Mouse (Mus musculus): Measurements from ENCODE around the gene Hip1. TPM values are rescaled to one million over a fixed set of nuclear protein-coding genes. Genes with fewer than 3 reads are reported as not detected.
"Not testable (repeated sequence)": the region's sequence is repeated elsewhere in the genome, so short reads cannot be mapped to it uniquely, and the experiment has no call there.

Gene Hip1
- polyA plus RNA-seq, 1 experiment from 2014 or later, result 3.5 TPM

DNA sequence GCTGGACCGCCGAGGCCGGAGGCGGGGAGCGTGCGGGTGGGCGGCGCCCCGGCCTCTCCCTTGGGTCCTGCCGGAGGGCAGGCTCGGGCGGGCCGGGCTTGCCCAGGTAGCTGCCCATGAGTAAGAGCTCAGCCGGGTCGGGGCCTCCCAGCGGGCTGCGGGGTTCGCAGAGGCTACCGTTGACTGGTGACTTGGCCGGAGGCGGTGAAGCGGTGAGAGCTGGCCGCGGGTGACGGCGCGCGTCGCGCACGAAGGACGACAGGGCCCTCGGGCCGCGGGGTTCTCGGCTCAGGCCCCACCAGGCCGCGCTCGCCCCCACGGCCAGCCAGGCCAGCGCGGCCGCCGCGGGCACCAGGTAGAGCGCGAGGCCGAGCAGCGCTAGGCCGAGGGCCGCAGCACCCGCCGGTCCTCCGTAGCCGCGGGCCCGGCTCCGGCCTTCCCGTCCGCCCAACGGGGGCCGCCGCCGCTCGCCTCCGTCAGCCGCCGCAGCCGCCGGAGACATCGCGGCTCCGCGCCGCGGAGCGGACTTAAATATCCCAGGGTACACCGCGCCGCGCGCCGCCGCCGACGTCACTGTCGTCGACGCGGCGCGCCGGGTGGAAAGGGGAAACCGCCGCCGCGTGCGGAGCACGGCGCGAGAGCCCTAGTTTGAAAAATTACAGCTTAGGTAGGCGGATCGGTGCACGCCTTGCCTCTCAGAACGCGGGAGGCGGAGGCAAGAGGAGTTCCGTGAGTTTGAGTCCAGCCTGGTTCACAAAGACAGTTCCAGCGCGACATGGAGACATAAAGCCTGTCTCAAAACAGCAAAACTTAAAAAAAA lies 150.7 kb downstream of the Hip1 start, which contains the start of gene Pom121:
Gene Pom121, minus strand, starts transcription at position 543 of the 820 bp plus-strand sequence.
- under 1% methylated on average over 108 of the region's 110 CpGs for WGBS (ENCODE audit: insufficient replicate concordance)
- peak; percentile 90 for ATAC-seq (ENCODE audit: insufficient read depth)

DNA sequence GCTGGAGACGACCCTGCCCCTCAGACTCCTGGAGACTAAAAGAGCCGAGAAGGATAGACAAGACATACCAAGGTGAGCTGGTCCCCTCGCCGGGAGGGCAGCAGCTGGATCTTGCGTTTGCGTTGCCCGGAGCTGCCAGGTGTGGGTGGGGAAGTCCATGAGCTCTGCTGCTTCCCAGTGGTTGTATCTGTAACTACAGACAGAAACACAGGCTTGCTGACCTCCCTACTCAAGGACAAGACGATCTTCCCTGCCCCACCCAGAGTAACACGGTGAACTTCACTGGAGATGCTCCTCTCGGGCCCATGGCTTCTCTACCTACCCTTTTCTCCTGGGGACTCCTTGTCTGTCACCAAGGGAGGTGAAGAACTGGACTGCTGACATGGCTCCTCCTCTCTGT lies 161.1 kb downstream of the Hip1 start:
- WGBS (ENCODE audit: insufficient replicate concordance), result 80% methylated on average over 10 of the region's 10 CpGs
- ATAC-seq (ENCODE audit: insufficient read depth), result no peak
- no peak overlapping the region for H3K27ac ChIP-seq (replicated peaks)

More for the DNA sequence above, 150.7 kb downstream of the Hip1 start, which contains the start of gene Pom121:
- Histone ChIP-seq H3K9ac (peak within 1 kb of the TSS; percentile 96), H3K36me3 (replicated peaks) (peaks cover 32% of the 10 kb centered on the region), H3K27ac (replicated peaks) (peak within 1 kb of the TSS; percentile 89), H3K27me3 (no peaks in the 10 kb centered on the region), H3K4me2 (peak within 1 kb of the TSS; percentile 94), H3K9me3 (replicated peaks) (no peaks in the 10 kb centered on the region), H3K4me1 (replicated peaks) (peaks cover 35% of the 10 kb centered on the region), H3K4me3 (replicated peaks) (peak within 1 kb of the TSS; percentile 94)

DNA sequence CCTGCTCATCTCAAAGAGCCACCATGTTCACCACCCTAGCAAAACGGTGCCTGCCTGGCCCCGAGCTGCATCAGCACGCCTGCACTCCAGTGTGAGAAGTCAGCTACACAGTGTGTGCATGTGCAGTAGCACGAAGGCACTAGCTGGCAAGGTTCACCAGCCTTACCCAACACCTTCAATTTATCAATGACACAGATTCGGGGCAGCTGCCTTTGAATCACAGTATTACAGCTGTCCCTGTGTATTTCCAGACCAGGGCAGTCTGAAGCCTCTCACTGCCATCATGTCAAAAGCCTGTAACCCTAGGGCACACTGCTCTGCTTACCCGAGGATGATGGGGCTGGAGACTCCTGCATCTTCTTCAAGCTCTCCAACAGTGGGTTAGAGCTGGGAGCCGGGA lies 162.2 kb downstream of the Hip1 start:
- Histone ChIP-seq H3K9ac (no peak overlapping the region), H3K36me3 (replicated peaks) (peaks cover 94% of the 10 kb centered on the region), H3K27ac (replicated peaks) (no peak overlapping the region), H3K9me3 (replicated peaks) (no peaks in the 10 kb centered on the region), H3K4me1 (replicated peaks) (no peaks in the 10 kb centered on the region), H3K4me2 (no peak overlapping the region), H3K27me3 (no peaks in the 10 kb centered on the region), H3K4me3 (replicated peaks) (no peak overlapping the region)
- 76% methylated on average over 7 of the region's 7 CpGs for WGBS (ENCODE audit: insufficient replicate concordance)
- no peak for ATAC-seq (ENCODE audit: insufficient read depth)

More for the DNA sequence above, 161.1 kb downstream of the Hip1 start:
- Histone ChIP-seq H3K4me3 (replicated peaks) (no peak overlapping the region), H3K9ac (no peak overlapping the region), H3K4me1 (replicated peaks) (no peaks in the 10 kb centered on the region), H3K9me3 (replicated peaks) (no peaks in the 10 kb centered on the region), H3K27me3 (no peaks in the 10 kb centered on the region), H3K36me3 (replicated peaks) (peaks cover 94% of the 10 kb centered on the region), H3K4me2 (no peak overlapping the region)

DNA sequence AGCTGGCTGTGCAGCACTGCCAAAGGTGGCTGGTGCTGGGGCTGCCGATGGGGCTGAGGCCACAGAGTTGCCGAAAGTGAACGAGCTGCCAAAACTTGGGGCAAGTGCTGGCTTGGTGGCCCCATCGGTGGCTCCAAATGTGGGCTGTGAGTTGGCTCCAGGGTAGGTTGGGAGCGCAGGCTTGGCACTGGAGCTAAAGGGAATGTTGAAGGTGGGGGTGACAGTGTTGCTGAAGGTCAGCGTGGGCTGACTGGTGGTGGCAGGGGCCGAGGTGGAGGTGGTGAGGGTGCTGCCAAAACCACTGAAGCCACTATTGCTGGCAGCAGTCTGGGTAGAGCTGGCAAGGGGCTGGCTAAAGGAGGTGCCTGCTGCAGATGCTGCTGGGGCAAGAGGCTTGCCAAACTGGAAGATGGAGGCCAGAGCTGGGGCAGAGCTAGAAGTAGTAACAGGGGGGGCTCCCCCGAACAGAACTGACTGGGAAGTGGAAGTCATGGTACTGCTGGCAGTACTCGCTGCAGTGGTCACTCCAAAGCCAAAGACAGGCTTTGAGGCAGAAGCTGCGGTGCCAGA lies 163.5 kb downstream of the Hip1 start:
- Histone ChIP-seq H3K27me3 (no peaks in the 10 kb centered on the region), H3K36me3 (replicated peaks) (peaks cover 94% of the 10 kb centered on the region), H3K4me2 (no peak overlapping the region), H3K4me1 (replicated peaks) (no peaks in the 10 kb centered on the region), H3K9ac (no peak overlapping the region), H3K4me3 (replicated peaks) (no peak overlapping the region), H3K27ac (replicated peaks) (no peak overlapping the region), H3K9me3 (replicated peaks) (no peaks in the 10 kb centered on the region)
- 83% methylated on average over 10 of the region's 10 CpGs for WGBS (ENCODE audit: insufficient replicate concordance)
- ATAC-seq (ENCODE audit: insufficient read depth), result no peak

DNA sequence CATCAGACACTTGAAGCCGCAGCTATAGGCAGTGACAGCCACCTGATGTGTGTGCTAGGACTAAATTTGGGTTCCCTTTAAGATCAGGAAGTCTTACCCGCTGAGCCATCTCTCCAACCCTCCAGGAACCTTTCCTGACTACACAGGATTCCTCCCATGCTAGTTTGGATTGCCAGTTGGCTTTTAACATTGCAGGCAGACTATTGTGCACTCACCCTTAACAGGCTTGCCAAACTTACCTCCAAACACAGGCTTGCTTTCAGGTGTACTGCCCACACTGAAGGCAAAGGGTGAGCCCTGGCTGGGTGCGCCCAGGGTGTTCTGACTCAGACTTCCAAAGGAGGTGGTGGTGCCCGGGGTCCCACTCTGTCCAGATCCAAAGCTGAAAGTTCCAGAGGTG lies 164.2 kb downstream of the Hip1 start:
- no peak overlapping the region for H3K4me2 ChIP-seq
- H3K27me3 ChIP-seq, result no peaks in the 10 kb centered on the region
- no peak overlapping the region for H3K9ac ChIP-seq
- no peak overlapping the region for H3K4me3 ChIP-seq (replicated peaks)
- H3K9me3 ChIP-seq (replicated peaks), result no peaks in the 10 kb centered on the region
- WGBS (ENCODE audit: insufficient replicate concordance), result 77% methylated on average over 4 of the region's 4 CpGs
- no peak for ATAC-seq (ENCODE audit: insufficient read depth)
- H3K36me3 ChIP-seq (replicated peaks), result peaks cover 98% of the 10 kb centered on the region
- H3K4me1 ChIP-seq (replicated peaks), result no peaks in the 10 kb centered on the region
- H3K27ac ChIP-seq (replicated peaks), result no peak overlapping the region

DNA sequence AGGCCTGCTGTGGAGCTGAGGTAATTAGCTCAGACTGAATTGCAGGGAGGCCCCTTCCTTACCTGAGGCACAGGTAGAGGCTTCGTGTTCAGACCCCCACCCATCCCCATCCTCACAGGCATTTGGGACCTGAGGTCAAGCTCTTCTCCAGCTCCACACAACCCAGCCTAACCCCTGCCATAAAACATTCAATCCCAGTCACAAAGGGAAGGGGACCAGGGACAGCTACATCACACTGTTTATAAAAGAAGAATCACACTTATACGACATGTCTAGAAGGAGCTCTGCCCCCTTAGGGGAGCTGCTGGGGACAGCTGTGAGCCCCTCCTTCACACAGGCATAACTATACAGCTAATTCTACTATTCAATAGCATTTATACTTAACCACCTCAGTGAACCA lies 168.6 kb downstream of the Hip1 start:
- peaks cover 97% of the 10 kb centered on the region for H3K36me3 ChIP-seq (replicated peaks)
- WGBS (ENCODE audit: insufficient replicate concordance), result 61% methylated on average over 2 of the region's 2 CpGs

DNA sequence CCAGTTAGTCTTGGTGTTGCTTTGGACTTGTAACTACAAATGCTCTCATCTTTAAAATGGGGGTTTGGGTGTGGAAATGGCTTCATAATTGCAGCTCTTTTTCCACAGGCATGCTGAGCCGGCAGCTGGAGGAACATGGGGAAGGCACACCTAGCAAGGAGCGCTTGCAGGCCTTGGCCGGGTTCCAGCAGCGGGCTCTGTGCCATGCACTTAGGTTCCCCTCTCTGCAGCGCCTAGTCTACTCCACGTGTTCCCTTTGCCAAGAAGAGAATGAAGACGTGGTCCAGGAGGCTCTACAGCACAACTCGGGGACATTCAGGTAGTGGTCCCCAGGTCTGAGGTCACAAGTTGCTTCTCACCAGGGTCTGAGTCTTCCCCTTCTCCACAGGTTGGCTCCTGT lies 169.8 kb downstream of the Hip1 start:
- H3K9ac ChIP-seq, result no peak overlapping the region
- H3K4me2 ChIP-seq, result no peak overlapping the region
- peaks cover 86% of the 10 kb centered on the region for H3K36me3 ChIP-seq (replicated peaks)
- H3K9me3 ChIP-seq (replicated peaks), result no peaks in the 10 kb centered on the region
- no peak for ATAC-seq (ENCODE audit: insufficient read depth)
- 77% methylated on average over 8 of the region's 8 CpGs for WGBS (ENCODE audit: insufficient replicate concordance)
- H3K27me3 ChIP-seq, result no peaks in the 10 kb centered on the region
- H3K4me3 ChIP-seq (replicated peaks), result no peak overlapping the region
- H3K4me1 ChIP-seq (replicated peaks), result peaks cover 8% of the 10 kb centered on the region
- no peak overlapping the region for H3K27ac ChIP-seq (replicated peaks)

More for the DNA sequence above, 168.6 kb downstream of the Hip1 start:
- Histone ChIP-seq H3K27ac (replicated peaks) (no peak overlapping the region), H3K4me2 (no peak overlapping the region), H3K9ac (no peak overlapping the region), H3K9me3 (replicated peaks) (no peaks in the 10 kb centered on the region), H3K4me3 (replicated peaks) (no peak overlapping the region), H3K4me1 (replicated peaks) (no peaks in the 10 kb centered on the region), H3K27me3 (no peaks in the 10 kb centered on the region)
- no peak for ATAC-seq (ENCODE audit: insufficient read depth)

DNA sequence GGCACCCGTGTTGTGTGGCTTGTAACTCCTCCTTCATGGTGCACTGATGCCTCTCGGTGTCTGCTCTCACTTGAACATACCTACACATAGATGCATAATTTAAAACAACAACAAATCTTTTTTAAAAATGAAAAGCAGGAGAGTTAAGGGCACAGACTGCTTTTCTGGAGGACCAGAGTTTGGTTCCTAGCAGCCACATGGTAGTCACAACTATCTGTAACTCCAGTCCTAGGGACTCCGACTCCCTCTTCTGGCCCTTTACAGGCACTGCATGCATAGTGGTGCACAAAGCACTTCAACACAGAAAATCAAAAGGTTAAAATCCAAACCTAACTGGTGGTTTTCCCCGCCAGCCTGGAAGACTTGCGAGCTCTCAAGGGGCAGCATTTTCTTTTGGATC lies 171.3 kb downstream of the Hip1 start:
- ATAC-seq (ENCODE audit: insufficient read depth), result no peak
- Histone ChIP-seq H3K4me3 (replicated peaks) (no peak overlapping the region), H3K4me1 (replicated peaks) (peaks cover 17% of the 10 kb centered on the region), H3K9me3 (replicated peaks) (no peaks in the 10 kb centered on the region), H3K36me3 (replicated peaks) (peaks cover 71% of the 10 kb centered on the region), H3K9ac (no peak overlapping the region), H3K27ac (replicated peaks) (no peak overlapping the region), H3K27me3 (no peaks in the 10 kb centered on the region), H3K4me2 (no peak overlapping the region)
- 83% methylated on average over 5 of the region's 5 CpGs for WGBS (ENCODE audit: insufficient replicate concordance)

DNA sequence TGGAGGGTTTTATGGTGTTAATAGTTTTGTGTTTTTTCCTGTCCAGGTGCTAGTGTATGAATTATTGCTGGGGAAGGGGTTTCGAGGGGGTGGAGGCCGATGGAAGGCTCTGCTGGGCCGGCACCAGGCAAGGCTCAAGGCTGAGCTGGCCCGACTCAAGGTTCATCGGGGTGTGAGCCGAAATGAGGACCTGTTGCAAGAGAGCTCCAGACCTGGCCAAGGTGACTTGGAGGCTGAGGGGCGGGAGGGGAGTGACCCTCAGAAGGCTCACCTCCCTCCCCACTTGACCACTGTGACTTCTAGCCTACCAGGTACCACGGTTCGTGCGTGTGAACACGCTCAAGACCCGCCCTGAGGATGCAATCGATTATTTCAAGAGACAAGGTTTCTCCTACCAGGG lies 173.7 kb downstream of the Hip1 start:
- no peak overlapping the region for H3K9ac ChIP-seq
- ATAC-seq (ENCODE audit: insufficient read depth), result no peak
- no peak overlapping the region for H3K27ac ChIP-seq (replicated peaks)
- peaks cover 17% of the 10 kb centered on the region for H3K4me1 ChIP-seq (replicated peaks)
- H3K4me3 ChIP-seq (replicated peaks), result no peak overlapping the region
- H3K36me3 ChIP-seq (replicated peaks), result peaks cover 47% of the 10 kb centered on the region
- H3K9me3 ChIP-seq (replicated peaks), result no peaks in the 10 kb centered on the region
- H3K4me2 ChIP-seq, result peak overlapping the region; percentile 90; the same call in 1 of the 2 replicates
- no peaks in the 10 kb centered on the region for H3K27me3 ChIP-seq
- 83% methylated on average over 13 of the region's 13 CpGs for WGBS (ENCODE audit: insufficient replicate concordance)

DNA sequence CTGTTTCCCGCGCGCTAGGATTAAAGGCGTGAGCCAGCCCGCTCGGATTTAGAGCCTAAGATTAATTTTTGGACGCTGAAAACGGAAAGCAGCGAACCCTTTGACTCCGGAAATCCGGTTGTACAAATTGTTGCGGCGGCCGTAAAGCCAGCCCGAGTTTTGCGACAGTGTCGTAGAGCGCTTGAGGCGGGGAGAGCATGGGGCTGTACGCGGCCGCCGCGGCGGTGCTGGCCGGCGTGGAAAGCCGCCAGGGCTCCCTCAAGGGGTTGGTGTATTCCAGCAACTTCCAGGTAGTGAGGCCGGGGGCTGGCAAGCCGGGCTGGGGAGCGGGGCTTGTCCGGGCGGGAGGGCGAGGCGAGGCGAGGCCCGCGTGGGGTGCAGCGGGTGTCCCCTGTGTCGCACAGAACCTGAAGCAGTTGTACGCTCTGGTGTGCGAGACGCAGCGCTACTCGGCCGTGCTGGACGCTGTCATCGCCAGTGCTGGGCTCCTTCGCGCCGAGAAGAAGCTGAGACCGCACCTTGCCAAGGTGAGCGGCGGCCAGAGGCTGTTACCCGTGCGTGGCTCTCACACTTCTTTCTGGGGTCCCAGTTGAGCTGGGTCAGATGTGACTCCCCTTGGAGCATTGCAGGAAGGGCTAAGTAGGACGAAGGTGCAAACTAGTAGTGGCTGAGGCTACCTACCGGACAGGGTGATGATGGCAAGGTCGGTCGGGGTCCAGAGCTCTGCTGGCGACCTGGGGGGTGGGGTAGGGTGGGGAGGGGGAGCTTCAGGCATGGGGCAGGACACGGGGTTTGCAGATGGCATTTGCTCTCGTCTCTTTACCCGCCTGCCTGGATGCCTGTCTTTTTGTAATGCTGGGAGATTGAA lies 174.9 kb downstream of the Hip1 start, which contains the start of gene Nsun5:
Gene Nsun5, plus strand, starts transcription at position 167 of the 868 bp plus-strand sequence.
- Histone ChIP-seq H3K4me2 (peak within 1 kb of the TSS; percentile 90), H3K27ac (replicated peaks) (peak within 1 kb of the TSS; percentile 80), H3K4me1 (replicated peaks) (peaks cover 17% of the 10 kb centered on the region), H3K9me3 (replicated peaks) (no peaks in the 10 kb centered on the region), H3K36me3 (replicated peaks) (peaks cover 35% of the 10 kb centered on the region), H3K9ac (peak within 1 kb of the TSS; percentile 82), H3K4me3 (replicated peaks) (peak within 1 kb of the TSS; percentile 80), H3K27me3 (no peaks in the 10 kb centered on the region)
- ATAC-seq (ENCODE audit: insufficient read depth), result peak; percentile 77
- WGBS (ENCODE audit: insufficient replicate concordance), result under 1% methylated on average over 64 of the region's 64 CpGs

DNA sequence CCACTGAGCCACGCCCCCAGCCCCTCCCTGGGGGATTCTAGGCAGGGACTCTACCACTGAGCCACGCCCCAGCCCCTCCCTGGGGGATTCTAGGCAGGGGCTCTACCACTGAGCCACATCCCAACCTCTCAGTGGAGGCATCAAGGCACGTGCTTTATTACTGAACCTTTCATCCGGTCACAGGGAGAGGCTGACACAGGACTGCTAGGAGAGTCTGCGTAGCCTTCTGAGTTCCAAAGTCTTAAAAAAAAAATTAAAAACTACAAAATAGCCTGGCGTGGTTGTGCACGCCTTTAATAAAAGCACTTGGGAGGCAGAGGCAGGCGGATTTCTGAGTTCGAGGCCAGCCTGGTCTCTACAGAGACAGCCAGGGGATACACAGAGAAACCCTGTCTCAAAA lies 175.7 kb downstream of the Hip1 start:
- not testable (repeated sequence) for ATAC-seq (ENCODE audit: insufficient read depth)
- WGBS (ENCODE audit: insufficient replicate concordance), result 53% methylated on average over 9 of the region's 9 CpGs
- peak overlapping the region; percentile 82; the same call in 1 of the 2 replicates for H3K9ac ChIP-seq

More for the DNA sequence above, 175.7 kb downstream of the Hip1 start:
- Histone ChIP-seq H3K4me2 (peak overlapping the region; percentile 90), H3K27ac (replicated peaks) (peak overlapping the region; percentile 80), H3K4me3 (replicated peaks) (peak overlapping the region; percentile 80), H3K4me1 (replicated peaks) (peaks cover 17% of the 10 kb centered on the region), H3K36me3 (replicated peaks) (peaks cover 27% of the 10 kb centered on the region)
- H3K27me3 ChIP-seq; H3K9me3 ChIP-seq (replicated peaks): not testable (repeated sequence)
